Mouse (Mus musculus) MEL (cell line): Measurements from ENCODE around the gene Aasdhppt. TPM values are rescaled to one million over a fixed set of nuclear protein-coding genes. Genes with fewer than 3 reads are reported as not detected.

ENCODE experiments used
- DNase-seq: peaks from one replicate; pipeline ENCODE4 v3.0.0; 2011; ENCODE audit warnings: low read depth, low spot score
- H3K27ac ChIP-seq: 2 replicates; pipeline ENCODE4 v1.5.1; 2012; ENCODE audit warnings: low read depth, mild to moderate bottlenecking, control low read depth, low read length, moderate library complexity; ENCODE audit not compliant: control insufficient read depth
- H3K27me3 ChIP-seq, 2 experiments: fragments of 150-350 bp in 1 of 2; sonication (generic) in 1 of 2; 2 replicates each; pipeline ENCODE4 v1.6.1; 2012; ENCODE audit warnings: low read length in 2 of 2, mild to moderate bottlenecking in 2 of 2, improper control_type of control experiment in 1 of 2, moderate library complexity in 1 of 2; ENCODE audit not compliant: insufficient read depth in 2 of 2, control insufficient read depth in 1 of 2
- H3K36me3 ChIP-seq, 2 experiments: 2 replicates each; pipeline ENCODE4 v1.6.1; 2012 to 2014; ENCODE audit warnings: low read length in 2 of 2, improper control_type of control experiment in 1 of 2, inconsistent platforms in 1 of 2, mild to moderate bottlenecking in 1 of 2; ENCODE audit not compliant: insufficient read depth in 2 of 2, control insufficient read depth in 1 of 2
- H3K4me1 ChIP-seq, 2 experiments: fragments of 150-350 bp in 1 of 2; sonication (generic) in 1 of 2; 2 replicates each; pipeline ENCODE4 v1.6.1; 2012; ENCODE audit warnings: low read length in 2 of 2, improper control_type of control experiment in 1 of 2, mild to moderate bottlenecking in 1 of 2; ENCODE audit not compliant: insufficient read depth in 2 of 2, control insufficient read depth in 1 of 2
- H3K4me3 ChIP-seq, 2 experiments: fragments of 150-350 bp in 1 of 2; sonication (generic) in 1 of 2; 2 replicates each; pipeline ENCODE4 v1.5.1; 2012; ENCODE audit warnings: low read depth in 2 of 2, low read length in 2 of 2, mild to moderate bottlenecking in 2 of 2, moderate library complexity in 2 of 2, control low read depth in 1 of 2, improper control_type of control experiment in 1 of 2; ENCODE audit not compliant: control insufficient read depth in 1 of 2, insufficient read depth in 1 of 2
- H3K79me2 ChIP-seq: 2 replicates; pipeline ENCODE4 v1.6.1; 2012; ENCODE audit warnings: mild to moderate bottlenecking, low read length, moderate library complexity; ENCODE audit not compliant: control insufficient read depth, poor library complexity, insufficient read depth
- H3K9ac ChIP-seq: 2 replicates; pipeline ENCODE4 v1.6.1; 2012; ENCODE audit warnings: low read depth, mild to moderate bottlenecking, control low read depth, low read length, moderate library complexity; ENCODE audit not compliant: control insufficient read depth, poor library complexity, severe bottlenecking
- H3K9me3 ChIP-seq: fragments of 150-350 bp; sonication (generic); replicated peaks from 2 replicates; pipeline ENCODE4 v1.6.1; 2012; ENCODE audit warnings: mild to moderate bottlenecking, low read length, improper control_type of control experiment, moderate library complexity; ENCODE audit not compliant: insufficient read depth
- CTCF ChIP-seq, 3 experiments: IDR thresholded peaks in 2 of 3; conservative IDR thresholded peaks in 1 of 3; 2 replicates each; pipeline ENCODE4 v1.5.1; 2011 to 2012; ENCODE audit warnings: low read length in 3 of 3, low read depth in 2 of 3, mild to moderate bottlenecking in 2 of 3, improper control_type of control experiment in 1 of 3, inconsistent platforms in 1 of 3, mixed read lengths in 1 of 3, moderate library complexity in 1 of 3; ENCODE audit not compliant: control insufficient read depth in 1 of 3, insufficient read depth in 1 of 3, poor library complexity in 1 of 3, severe bottlenecking in 1 of 3
- EP300 ChIP-seq, 2 experiments: IDR thresholded peaks; 2 replicates each; pipeline ENCODE4 v1.6.1; 2011; ENCODE audit warnings: improper control_type of control experiment in 2 of 2, low read length in 2 of 2, low read depth in 1 of 2, mild to moderate bottlenecking in 1 of 2
- GATA1 ChIP-seq: IDR thresholded peaks from 2 replicates; pipeline ENCODE4 v1.6.1; 2011; ENCODE audit warnings: low read depth, low read length, improper control_type of control experiment
- MAFK ChIP-seq: IDR thresholded peaks from 2 replicates; pipeline ENCODE4 v1.6.1; 2011; ENCODE audit warnings: low read depth, mild to moderate bottlenecking, low read length, improper control_type of control experiment, borderline replicate concordance
- MAX ChIP-seq: IDR thresholded peaks from 2 replicates; pipeline ENCODE4 v1.6.1; 2011; ENCODE audit warnings: low read length, improper control_type of control experiment
- MEF2A ChIP-seq: IDR thresholded peaks from 2 replicates; pipeline ENCODE4 v1.6.1; 2014; ENCODE audit warnings: low read depth, mild to moderate bottlenecking, inconsistent platforms, low read length, improper control_type of control experiment; ENCODE audit not compliant: poor library complexity, insufficient replicate concordance, severe bottlenecking; ENCODE audit errors: extremely low read depth
- MXI1 ChIP-seq: IDR thresholded peaks from 2 replicates; pipeline ENCODE4 v1.6.1; 2011; ENCODE audit warnings: mild to moderate bottlenecking, low read depth, low read length, improper control_type of control experiment
- MYC ChIP-seq: IDR thresholded peaks from 2 replicates; pipeline ENCODE4 v1.6.1; 2011; ENCODE audit warnings: low read depth, mild to moderate bottlenecking, low read length, improper control_type of control experiment, moderate library complexity
- POLR2AphosphoS5 ChIP-seq: IDR thresholded peaks from 2 replicates; pipeline ENCODE4 v1.6.1; 2012; ENCODE audit warnings: low read depth, borderline replicate concordance, mild to moderate bottlenecking, inconsistent platforms, low read length, moderate library complexity, mixed read lengths
- RAD21 ChIP-seq: IDR thresholded peaks from 2 replicates; pipeline ENCODE4 v1.6.1; 2011; ENCODE audit warnings: mild to moderate bottlenecking, low read depth, low read length, improper control_type of control experiment
- SMC3 ChIP-seq: IDR thresholded peaks from 2 replicates; pipeline ENCODE4 v1.6.1; 2011; ENCODE audit warnings: low read depth, low read length, improper control_type of control experiment
- TAL1 ChIP-seq: IDR thresholded peaks from 2 replicates; pipeline ENCODE4 v1.6.1; 2012; ENCODE audit warnings: mild to moderate bottlenecking, inconsistent platforms, low read length, moderate library complexity, mixed read lengths
- UBTF ChIP-seq: IDR thresholded peaks from 2 replicates; pipeline ENCODE4 v1.6.1; 2012; ENCODE audit warnings: low read depth, mild to moderate bottlenecking, inconsistent platforms, low read length, improper control_type of control experiment, moderate library complexity, borderline replicate concordance; ENCODE audit not compliant: insufficient read depth
- USF1 ChIP-seq: IDR thresholded peaks from 2 replicates; pipeline ENCODE4 v1.6.1; 2014; ENCODE audit warnings: low read depth, mild to moderate bottlenecking, inconsistent platforms, low read length, improper control_type of control experiment, moderate library complexity
- ZC3H11A ChIP-seq: IDR thresholded peaks from 2 replicates; pipeline ENCODE4 v1.6.1; 2012; ENCODE audit warnings: low read depth, mild to moderate bottlenecking, inconsistent platforms, low read length, improper control_type of control experiment
- polyA plus RNA-seq, 2 experiments: library from polyadenylated mRNA; stranded (reverse) in 1 of 2; unstranded in 1 of 2; fragments of >175 nt in 1 of 2; fragments of >200 nt in 1 of 2; gene quantifications; 2 replicates each; pipeline versions ENCODE4 v1.2.1 to v1.2.4; 2012; ENCODE audit warnings: low replicate concordance in 2 of 2, low read depth in 1 of 2; ENCODE audit not compliant: insufficient read length in 2 of 2, insufficient read depth in 1 of 2, missing spikeins in 1 of 2
- total RNA-seq: library from RNA; depleted of rRNA; stranded (reverse); fragments of 300-350 nt; gene quantifications from 2 replicates; pipeline ENCODE4 v1.2.3, GENCODE M21; 2012

Aasdhppt gene
- total and polyA plus RNA-seq, 3 experiments, result 39.2 to 73.1 TPM; not detected in 1

GRCm38 (mm10) chr9:4308628-4309350 is 482 bp downstream of the Aasdhppt start:
- TF ChIP-seq EP300 (IDR thresholded peaks at IDR 0.05; ENCODE audit: low read depth in 1 of 2, low read length in 2 of 2), result peak in 1 of 2 experiments; percentile 14; a peak in 2 of 4 replicates
- TF ChIP-seq MXI1, result peak; percentile 99
- TF ChIP-seq USF1, result peak; percentile 49; the same call in 1 of the 2 replicates
- peak; percentile 10; the same call in 1 of the 2 replicates for TF ChIP-seq GATA1
- no peak for TF ChIP-seq ZC3H11A
- TF ChIP-seq TAL1, result peak; percentile 42
- TF ChIP-seq UBTF, result no peak
- peak; percentile 92 for TF ChIP-seq MAX
- 0 out of 2 replicates have a peak, but pooled peaks have one; percentile 86 for TF ChIP-seq POLR2AphosphoS5
- H3K36me3 ChIP-seq, result peaks cover 27 to 45% of the 10 kb centered on the region in 2 experiments
- H3K79me2 ChIP-seq, result peaks cover 31% of the 10 kb centered on the region
- peak overlapping the region; percentile 79 for H3K9ac ChIP-seq
- DNase-seq, result no peak
- peak overlapping the region; percentile 69 to 83 for H3K4me3 ChIP-seq
- no peaks in the 10 kb centered on the region for H3K9me3 ChIP-seq
- peaks cover 3 to 25% of the 10 kb centered on the region in 2 experiments for H3K4me1 ChIP-seq
- peak overlapping the region; percentile 57 for H3K27ac ChIP-seq
- no peaks in the 10 kb centered on the region for H3K27me3 ChIP-seq

DNA sequence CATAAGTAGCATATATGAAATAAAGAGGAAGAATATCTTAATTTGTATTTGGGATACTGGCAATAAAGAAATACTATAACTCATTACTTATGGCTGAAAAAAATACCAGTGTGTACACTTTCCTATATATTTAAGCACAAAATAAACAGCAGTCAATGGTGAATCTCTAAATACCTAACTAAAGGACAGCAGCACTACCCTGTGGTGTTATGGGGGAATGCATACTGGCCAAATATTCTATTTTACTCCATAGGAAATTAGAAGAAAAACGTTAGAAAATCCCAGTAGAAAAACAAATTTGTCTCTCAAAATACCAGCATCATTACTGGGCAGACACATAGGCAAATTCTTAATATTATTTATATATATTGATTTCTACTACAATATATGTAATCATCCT is 4.4 kb downstream of the Aasdhppt start:
- H3K27ac ChIP-seq, result no peak overlapping the region
- TF ChIP-seq CTCF (IDR thresholded peaks at IDR 0.05 in 2 of 3, conservative IDR thresholded peaks at IDR 0.05 in 1 of 3; ENCODE audit: control insufficient read depth in 1 of 3, insufficient read depth in 1 of 3, low read depth in 2 of 3, low read length in 3 of 3, poor library complexity in 1 of 3, severe bottlenecking in 1 of 3) (peak in 1 of 3 experiments; percentile 44; a peak in 3 of 6 replicates), MYC (no peak), MEF2A (no peak), MXI1 (no peak), RAD21 (peak; percentile 46), MAFK (no peak), SMC3 (peak; percentile 36)
- TF ChIP-seq, all 39 proteins: peak for 3
- H3K27me3 ChIP-seq, result no peaks in the 10 kb centered on the region
- no peak overlapping the region for H3K4me3 ChIP-seq
- H3K4me1 ChIP-seq, result peaks cover 0 to 12% of the 10 kb centered on the region in 2 experiments; a peak in 2 of 4 replicates
- no peak for DNase-seq
- H3K9ac ChIP-seq, result no peak overlapping the region
- H3K36me3 ChIP-seq, result peaks cover 42 to 53% of the 10 kb centered on the region in 2 experiments
- H3K9me3 ChIP-seq, result no peaks in the 10 kb centered on the region
- peaks cover 35% of the 10 kb centered on the region for H3K79me2 ChIP-seq
